Mouse (Mus musculus) ES-Bruce4 (cell line): ENCODE data around the gene Usp7. TPM values are rescaled to one million over a fixed set of nuclear protein-coding genes. Genes with fewer than 3 reads are reported as not detected.

ENCODE experiments used
- H3K27ac ChIP-seq: 2 replicates; pipeline ENCODE4 v1.5.1; 2012; ENCODE audit warnings: low read length, inconsistent platforms; ENCODE audit not compliant: insufficient read depth
- H3K27me3 ChIP-seq: 2 replicates; pipeline ENCODE4 v1.6.1; 2012; ENCODE audit warnings: mild to moderate bottlenecking, low read length, inconsistent platforms; ENCODE audit not compliant: control insufficient read depth, poor library complexity, insufficient read depth, severe bottlenecking
- H3K36me3 ChIP-seq: 2 replicates; pipeline ENCODE4 v1.6.1; 2012; ENCODE audit warnings: inconsistent platforms, mild to moderate bottlenecking, low read length, moderate library complexity; ENCODE audit not compliant: control insufficient read depth, poor library complexity, insufficient read depth, severe bottlenecking
- H3K4me1 ChIP-seq: one replicate; pipeline ENCODE4 v1.8.1; 2011; ENCODE audit warnings: low read length; ENCODE audit not compliant: control insufficient read depth, insufficient read depth
- H3K4me3 ChIP-seq: 2 replicates; pipeline ENCODE4 v1.5.1; 2011; ENCODE audit warnings: low read depth, mild to moderate bottlenecking, low read length
- H3K9ac ChIP-seq: 2 replicates; pipeline ENCODE4 v1.6.1; 2012; ENCODE audit warnings: low read depth, mild to moderate bottlenecking, inconsistent platforms; ENCODE audit not compliant: poor library complexity, severe bottlenecking
- H3K9me3 ChIP-seq: replicated peaks from 2 replicates; pipeline ENCODE4 v1.6.1; 2012; ENCODE audit warnings: mild to moderate bottlenecking, low read length, inconsistent platforms; ENCODE audit not compliant: control insufficient read depth, poor library complexity, insufficient read depth, severe bottlenecking
- CTCF ChIP-seq: IDR thresholded peaks from one replicate; pipeline ENCODE4 v1.8.1; 2011; ENCODE audit warnings: low read depth, low read length
- EP300 ChIP-seq: IDR thresholded peaks from 2 replicates; pipeline ENCODE4 v1.6.1; 2011; ENCODE audit warnings: low read depth, low read length; ENCODE audit not compliant: insufficient read depth
- POLR2A ChIP-seq: IDR thresholded peaks from one replicate; pipeline ENCODE4 v1.8.1; 2011; ENCODE audit warnings: low read length; ENCODE audit not compliant: insufficient read depth
- polyA plus RNA-seq: library from polyadenylated mRNA; stranded (reverse); fragments of >200 nt; gene quantifications from 2 replicates; pipeline ENCODE4 v1.2.4, GENCODE M21; 2011; ENCODE audit warnings: low read depth; ENCODE audit not compliant: missing spikeins, insufficient read depth, insufficient read length

Gene Usp7
- polyA plus RNA-seq, 1 experiment, result 339 TPM

GRCm38 (mm10) chr16:8745751-8746150 lies 46.4 kb downstream of the Usp7 start:
- no peak overlapping the region for H3K4me3 ChIP-seq
- TF ChIP-seq CTCF, result no peak
- no peak for TF ChIP-seq POLR2A
- TF ChIP-seq EP300, result no peak
- H3K36me3 ChIP-seq, result no peaks in the 10 kb centered on the region
- no peak overlapping the region for H3K9ac ChIP-seq
- H3K4me1 ChIP-seq, result peaks cover 12% of the 10 kb centered on the region
- H3K27ac ChIP-seq, result no peak overlapping the region
- H3K9me3 ChIP-seq, result no peaks in the 10 kb centered on the region
- H3K27me3 ChIP-seq, result no peaks in the 10 kb centered on the region

DNA sequence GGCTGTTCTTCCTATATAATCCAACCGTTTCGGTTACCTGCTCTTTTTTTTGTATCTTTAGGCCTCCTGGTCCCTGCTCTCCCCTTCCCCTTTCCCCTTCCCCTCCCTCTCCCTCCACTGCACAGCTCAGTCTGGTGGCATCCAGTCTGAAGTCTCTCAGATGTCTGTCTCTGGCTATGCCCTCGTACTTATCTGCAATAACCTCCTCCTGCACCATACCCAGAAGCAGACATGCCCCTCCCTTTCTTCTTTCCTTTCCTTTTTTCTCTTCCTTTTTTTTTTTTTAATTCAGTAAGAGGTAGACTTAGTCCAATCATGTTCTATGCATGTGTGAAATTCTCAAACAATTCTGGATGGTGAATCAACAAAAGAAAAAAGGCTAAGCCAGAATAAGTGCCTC lies 48.1 kb downstream of the Usp7 start:
- Histone ChIP-seq H3K27me3 (no peaks in the 10 kb centered on the region), H3K36me3 (no peaks in the 10 kb centered on the region), H3K4me1 (peaks cover 9% of the 10 kb centered on the region), H3K9ac (no peak overlapping the region), H3K27ac (no peak overlapping the region), H3K9me3 (no peaks in the 10 kb centered on the region), H3K4me3 (no peak overlapping the region)
- TF ChIP-seq CTCF (no peak), EP300 (no peak), POLR2A (no peak)

GRCm38 (mm10) chr16:8741697-8742096 lies 50.4 kb downstream of the Usp7 start:
- Histone ChIP-seq H3K27me3 (no peaks in the 10 kb centered on the region), H3K36me3 (no peaks in the 10 kb centered on the region), H3K9ac (no peak overlapping the region), H3K9me3 (no peaks in the 10 kb centered on the region), H3K4me1 (peaks cover 4% of the 10 kb centered on the region), H3K4me3 (no peak overlapping the region), H3K27ac (no peak overlapping the region)
- no peak for TF ChIP-seq EP300
- TF ChIP-seq CTCF, result no peak
- no peak for TF ChIP-seq POLR2A

GRCm38 (mm10) chr16:8741110-8741509 lies 51.0 kb downstream of the Usp7 start:
- Histone ChIP-seq H3K4me1 (peaks cover 4% of the 10 kb centered on the region), H3K4me3 (no peak overlapping the region), H3K9ac (no peak overlapping the region), H3K27me3 (no peaks in the 10 kb centered on the region), H3K36me3 (no peaks in the 10 kb centered on the region), H3K27ac (no peak overlapping the region), H3K9me3 (no peaks in the 10 kb centered on the region)
- TF ChIP-seq POLR2A (no peak), EP300 (no peak), CTCF (no peak)

- no peaks in the 10 kb centered on the region for H3K36me3 ChIP-seq
- H3K4me3 ChIP-seq, result peak overlapping the region; percentile 68
- H3K27ac ChIP-seq, result peak overlapping the region; percentile 62
- H3K9me3 ChIP-seq, result no peaks in the 10 kb centered on the region
- H3K27me3 ChIP-seq, result no peaks in the 10 kb centered on the region
- TF ChIP-seq EP300 (no peak), POLR2A (no peak), CTCF (no peak)
- H3K4me1 ChIP-seq, result peaks cover 4% of the 10 kb centered on the region
- peak overlapping the region; percentile 99 for H3K9ac ChIP-seq
Measured at GRCm38 (mm10) chr16:8738542-8739514, 53.3 kb downstream of the Usp7 start.

DNA sequence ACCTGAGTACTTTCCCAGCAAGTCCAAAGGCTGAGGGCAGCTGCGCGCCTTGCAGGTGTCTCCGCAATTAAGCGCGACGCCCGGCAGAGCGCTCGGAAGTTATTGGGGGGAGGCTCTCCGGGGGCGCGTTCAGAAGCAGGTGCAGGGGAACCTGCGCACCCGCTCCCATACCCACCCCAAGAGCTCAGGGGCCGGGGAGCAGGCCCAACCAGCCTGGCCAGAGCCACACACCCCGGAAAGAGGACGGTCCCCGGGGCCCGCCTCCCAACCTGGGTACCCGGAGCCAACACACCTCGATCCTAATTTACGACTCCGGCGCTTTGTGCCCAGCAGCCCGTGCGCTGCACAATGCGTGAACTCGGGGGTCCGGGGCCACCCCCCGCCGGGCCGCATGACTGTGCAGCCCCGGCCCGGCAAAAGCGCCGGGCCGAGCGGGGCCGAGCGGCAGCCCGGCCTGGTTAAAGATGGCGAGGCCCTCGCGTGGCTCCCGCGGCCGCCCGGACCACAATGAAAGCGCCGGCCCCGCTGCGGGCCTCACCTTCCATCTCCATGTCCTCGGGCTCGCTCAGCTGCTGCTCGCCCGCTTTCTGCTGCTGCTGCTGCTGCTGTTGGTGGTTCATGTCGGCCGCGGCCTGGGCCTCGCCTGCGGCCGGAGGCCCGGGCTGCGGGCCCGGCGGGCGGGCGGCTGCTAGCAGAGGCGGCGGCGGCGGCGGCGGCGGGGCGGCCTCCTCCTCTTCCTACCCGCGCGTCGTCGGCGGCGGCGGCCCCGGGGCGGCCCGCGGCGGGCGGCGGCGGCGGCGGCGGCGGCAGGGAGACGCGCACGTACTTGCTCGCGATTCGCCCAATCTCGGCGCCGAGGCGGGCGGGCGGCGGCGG lies 54.2 kb downstream of the Usp7 start:
- Histone ChIP-seq H3K9ac (peak overlapping the region; percentile 99), H3K4me3 (peak overlapping the region; percentile 92), H3K27me3 (no peaks in the 10 kb centered on the region), H3K4me1 (peaks cover 4% of the 10 kb centered on the region), H3K9me3 (no peaks in the 10 kb centered on the region), H3K36me3 (0 out of 2 replicates have a peak, but pooled peaks cover 2% of the 10 kb centered on the region), H3K27ac (peak overlapping the region; percentile 34; the same call in 1 of the 2 replicates)
- no peak for TF ChIP-seq CTCF
- TF ChIP-seq EP300, result no peak
- TF ChIP-seq POLR2A, result no peak
